Mouse (Mus musculus): ENCODE data around the gene Hic2. TPM values are rescaled to one million over a fixed set of nuclear protein-coding genes. Genes with fewer than 3 reads are reported as not detected.
"Not testable (repeated sequence)": the region's sequence is repeated elsewhere in the genome, so short reads cannot be mapped to it uniquely, and the experiment has no call there.

The Hic2 gene
- polyA plus RNA-seq, 1 experiment from 2014 or later, result 11.1 TPM

GRCm38 (mm10) chr16:17209981-17210838, 23.2 kb upstream of the Hic2 start:
- peak overlapping the region; percentile 72; the same call in 1 of the 2 replicates for H3K9ac ChIP-seq
- peak; percentile 78 for ATAC-seq (replicated peaks)
- H3K9me3 ChIP-seq, result no peaks in the 10 kb centered on the region
- H3K4me1 ChIP-seq, result peaks cover 25% of the 10 kb centered on the region
- peak overlapping the region; percentile 97 for H3K4me2 ChIP-seq
- peak overlapping the region; percentile 65 for H3K4me3 ChIP-seq
- whole genome bisulfite sequencing, result 7% methylated on average over 48 of the region's 48 CpGs
- peak overlapping the region; percentile 92 for H3K27ac ChIP-seq
- H3K36me3 ChIP-seq (replicated peaks), result no peaks in the 10 kb centered on the region
- H3K27me3 ChIP-seq (replicated peaks), result peaks cover 3% of the 10 kb centered on the region; the same call in 1 of the 2 replicates

DNA sequence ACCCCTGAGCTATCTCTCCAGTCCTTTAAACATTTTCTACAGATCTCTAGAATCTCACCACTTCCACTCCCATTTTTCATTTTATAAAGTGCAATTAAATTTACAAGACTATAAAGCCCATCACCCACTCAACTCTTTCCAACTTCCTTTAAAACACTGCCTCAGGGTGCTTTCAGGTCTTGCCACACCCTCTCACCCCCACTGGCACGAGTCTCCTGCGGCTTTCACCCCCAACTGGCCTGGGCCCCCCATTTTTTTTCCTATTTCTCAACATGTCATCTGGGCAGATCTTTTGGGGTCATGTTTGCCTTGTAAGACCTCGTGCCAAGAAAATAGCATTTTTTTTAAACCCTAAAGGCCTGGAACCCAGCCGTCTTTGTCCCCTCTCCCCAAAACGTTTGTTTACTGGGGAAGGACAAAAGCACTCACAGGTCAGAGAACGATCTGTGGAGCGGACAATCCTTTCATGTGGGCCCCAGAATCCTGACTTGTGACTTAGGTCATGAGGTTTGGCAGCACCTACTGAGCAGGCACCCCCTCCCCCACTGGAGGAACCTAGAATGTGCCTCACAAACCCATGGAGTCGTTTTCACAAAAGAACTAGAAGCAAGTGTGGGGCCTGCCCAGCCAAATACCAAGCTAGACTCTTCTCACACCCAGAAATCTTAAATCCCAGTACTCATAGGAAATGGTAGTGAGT, 16.3 kb upstream of the Hic2 start:
- no peaks in the 10 kb centered on the region for H3K36me3 ChIP-seq (replicated peaks)
- ATAC-seq (replicated peaks), result no peak
- no peak overlapping the region for H3K9ac ChIP-seq
- no peaks in the 10 kb centered on the region for H3K9me3 ChIP-seq
- no peak overlapping the region for H3K4me2 ChIP-seq
- H3K27ac ChIP-seq, result no peak overlapping the region
- H3K4me3 ChIP-seq, result no peak overlapping the region
- WGBS, result 61% methylated on average over 8 of the region's 8 CpGs
- no peaks in the 10 kb centered on the region for H3K4me1 ChIP-seq
- H3K27me3 ChIP-seq (replicated peaks), result no peaks in the 10 kb centered on the region

GRCm38 (mm10) chr16:17220127-17220733, 13.1 kb upstream of the Hic2 start:
- Histone ChIP-seq H3K9ac (no peak overlapping the region), H3K27ac (no peak overlapping the region), H3K36me3 (replicated peaks) (no peaks in the 10 kb centered on the region), H3K4me1 (no peaks in the 10 kb centered on the region), H3K9me3 (no peaks in the 10 kb centered on the region), H3K4me2 (no peak overlapping the region), H3K27me3 (replicated peaks) (no peaks in the 10 kb centered on the region), H3K4me3 (no peak overlapping the region)
- WGBS, result 36% methylated on average over 7 of the region's 7 CpGs
- ATAC-seq (replicated peaks), result no peak

- H3K9ac ChIP-seq, result no peak overlapping the region
- H3K9me3 ChIP-seq, result no peaks in the 10 kb centered on the region
- H3K36me3 ChIP-seq (replicated peaks), result no peaks in the 10 kb centered on the region
- peak; percentile 100 for ATAC-seq (replicated peaks)
- H3K4me3 ChIP-seq, result no peak overlapping the region
- H3K4me1 ChIP-seq, result no peaks in the 10 kb centered on the region
- 34% methylated on average over 25 of the region's 25 CpGs for WGBS
- H3K4me2 ChIP-seq, result no peak overlapping the region
- H3K27ac ChIP-seq, result no peak overlapping the region
- H3K27me3 ChIP-seq (replicated peaks), result no peaks in the 10 kb centered on the region
These were observed 11.2 kb upstream of the Hic2 start for GRCm38 (mm10) chr16:17222197-17222596.

GRCm38 (mm10) chr16:17225584-17225983, 7.8 kb upstream of the Hic2 start:
- H3K4me2 ChIP-seq, result no peak overlapping the region
- H3K9me3 ChIP-seq, result no peaks in the 10 kb centered on the region
- no peaks in the 10 kb centered on the region for H3K4me1 ChIP-seq
- H3K27me3 ChIP-seq (replicated peaks), result no peaks in the 10 kb centered on the region
- H3K4me3 ChIP-seq, result no peak overlapping the region
- H3K9ac ChIP-seq, result no peak overlapping the region
- ATAC-seq (replicated peaks), result no peak
- H3K27ac ChIP-seq, result no peak overlapping the region
- 92% methylated on average over 5 of the region's 5 CpGs for WGBS
- no peaks in the 10 kb centered on the region for H3K36me3 ChIP-seq (replicated peaks)

DNA sequence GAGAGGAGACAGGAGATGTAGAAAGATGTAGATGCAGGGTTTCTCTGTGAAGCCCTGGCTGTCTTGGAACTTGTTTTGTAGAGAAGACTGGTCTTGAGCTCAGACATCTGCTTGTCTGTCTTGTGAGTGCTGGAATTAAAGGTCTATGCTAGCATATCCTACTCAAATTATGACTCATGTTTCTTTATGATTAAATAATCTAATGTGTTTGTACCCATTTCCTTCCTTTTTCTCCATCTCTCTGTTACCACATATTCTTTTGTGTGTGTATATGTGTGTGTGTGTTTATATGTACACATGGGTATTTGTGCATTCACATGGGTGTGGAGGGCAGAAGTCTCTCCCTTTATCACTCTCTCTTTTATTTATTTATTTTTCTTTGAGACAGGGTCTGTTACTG, 6.9 kb upstream of the Hic2 start:
- Histone ChIP-seq H3K4me3 (no peak overlapping the region), H3K4me1 (no peaks in the 10 kb centered on the region), H3K36me3 (replicated peaks) (no peaks in the 10 kb centered on the region), H3K27ac (no peak overlapping the region), H3K9ac (no peak overlapping the region), H3K9me3 (no peaks in the 10 kb centered on the region), H3K4me2 (no peak overlapping the region), H3K27me3 (replicated peaks) (no peaks in the 10 kb centered on the region)
- no peak for ATAC-seq (replicated peaks)

- not testable (repeated sequence) for H3K27ac ChIP-seq; H3K4me3 ChIP-seq; H3K9ac ChIP-seq; H3K36me3 ChIP-seq (replicated peaks); H3K9me3 ChIP-seq; ATAC-seq (replicated peaks); H3K4me2 ChIP-seq; H3K27me3 ChIP-seq (replicated peaks)
- peaks cover 29% of the 10 kb centered on the region for H3K4me1 ChIP-seq
- 91% methylated on average over 2 of the region's 2 CpGs for WGBS
These were observed 1.8 kb upstream of the Hic2 start for GRCm38 (mm10) chr16:17231523-17231922.

GRCm38 (mm10) chr16:17233702-17234498, 528 bp downstream of the Hic2 start:
- ATAC-seq (replicated peaks), result peak; percentile 78
- H3K4me1 ChIP-seq, result peaks cover 42% of the 10 kb centered on the region
- peak overlapping the region; percentile 93 for H3K4me3 ChIP-seq
- peak overlapping the region; percentile 98 for H3K9ac ChIP-seq
- no peaks in the 10 kb centered on the region for H3K27me3 ChIP-seq (replicated peaks)
- H3K9me3 ChIP-seq, result no peaks in the 10 kb centered on the region
- WGBS, result under 1% methylated on average over 61 of the region's 62 CpGs
- no peaks in the 10 kb centered on the region for H3K36me3 ChIP-seq (replicated peaks)
- H3K27ac ChIP-seq, result peak overlapping the region; percentile 98
- peak overlapping the region; percentile 83 for H3K4me2 ChIP-seq

GRCm38 (mm10) chr16:17234499-17234895, 1.1 kb downstream of the Hic2 start:
- 2% methylated on average over 12 of the region's 12 CpGs for WGBS
- H3K9me3 ChIP-seq, result no peaks in the 10 kb centered on the region
- H3K9ac ChIP-seq, result peak overlapping the region; percentile 98
- H3K36me3 ChIP-seq (replicated peaks), result no peaks in the 10 kb centered on the region
- peak overlapping the region; percentile 93 for H3K4me3 ChIP-seq
- peaks cover 48% of the 10 kb centered on the region for H3K4me1 ChIP-seq
- H3K4me2 ChIP-seq, result peak overlapping the region; percentile 83
- H3K27ac ChIP-seq, result peak overlapping the region; percentile 98
- H3K27me3 ChIP-seq (replicated peaks), result no peaks in the 10 kb centered on the region
- ATAC-seq (replicated peaks), result no peak

DNA sequence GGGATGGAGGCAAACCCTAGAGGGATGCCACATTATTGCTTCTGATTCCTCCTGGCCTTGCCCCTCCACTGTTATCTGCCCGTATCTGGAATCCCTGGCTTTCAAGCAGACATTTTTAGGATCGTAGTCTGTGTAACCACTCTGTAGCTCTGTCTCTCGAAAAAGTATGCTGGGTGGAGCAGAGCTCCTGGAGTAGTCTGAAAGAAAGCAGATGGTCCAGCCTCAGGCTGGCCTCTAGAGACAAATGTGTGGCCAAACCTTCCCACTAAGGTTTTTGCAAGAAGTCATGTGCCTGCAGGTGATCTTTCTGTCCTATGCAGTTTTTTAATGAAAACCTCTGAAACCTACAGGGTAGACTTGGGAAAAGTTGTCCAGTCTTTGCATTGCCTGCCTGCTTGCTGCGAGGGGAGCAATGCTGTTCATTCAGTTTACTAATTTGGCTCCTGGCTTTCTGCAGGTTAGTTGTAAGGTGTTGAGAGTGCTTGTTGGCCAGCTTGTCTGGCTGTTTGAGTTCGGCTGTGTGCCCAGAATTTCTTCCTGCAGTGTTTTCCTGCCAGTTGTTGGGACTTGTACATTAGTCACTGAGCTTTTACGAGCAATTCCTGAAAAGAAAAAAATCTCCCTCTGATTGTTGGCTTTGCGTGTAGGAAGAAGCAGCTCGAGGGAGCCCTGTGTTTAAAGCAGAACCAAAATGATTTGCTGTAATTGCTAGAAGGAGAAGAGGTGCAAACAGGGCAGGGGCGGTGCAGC, 1.7 kb downstream of the Hic2 start:
- H3K27ac ChIP-seq, result peak overlapping the region; percentile 98
- H3K4me2 ChIP-seq, result peak overlapping the region; percentile 83
- H3K36me3 ChIP-seq (replicated peaks), result no peaks in the 10 kb centered on the region
- peak overlapping the region; percentile 98 for H3K9ac ChIP-seq
- no peak for ATAC-seq (replicated peaks)
- H3K9me3 ChIP-seq, result no peaks in the 10 kb centered on the region
- 52% methylated on average over 9 of the region's 9 CpGs for WGBS
- H3K27me3 ChIP-seq (replicated peaks), result no peaks in the 10 kb centered on the region
- peaks cover 54% of the 10 kb centered on the region for H3K4me1 ChIP-seq
- H3K4me3 ChIP-seq, result peak overlapping the region; percentile 93

GRCm38 (mm10) chr16:17237634-17238033, 4.3 kb downstream of the Hic2 start:
- Histone ChIP-seq H3K27ac (no peak overlapping the region), H3K36me3 (replicated peaks) (no peaks in the 10 kb centered on the region), H3K4me3 (no peak overlapping the region), H3K4me1 (peaks cover 58% of the 10 kb centered on the region), H3K27me3 (replicated peaks) (no peaks in the 10 kb centered on the region), H3K9ac (no peak overlapping the region), H3K9me3 (no peaks in the 10 kb centered on the region), H3K4me2 (no peak overlapping the region)
- WGBS, result 90% methylated on average over 3 of the region's 3 CpGs
- no peak for ATAC-seq (replicated peaks)
